Mouse (Mus musculus): ENCODE measurements around the gene Efcab14. TPM values are rescaled to one million over a fixed set of nuclear protein-coding genes. Genes with fewer than 3 reads are reported as not detected.
A peak's percentile ranks its signal among the peaks of the same experiment; 100 is the strongest.

Gene Efcab14
- polyA plus RNA-seq, 1 experiment from 2014 or later = 34.1 TPM

GRCm38 (mm10) chr4:115782026-115782805, 44.7 kb downstream of the Efcab14 start:
- 90% methylated on average over 5 of the region's 5 CpGs for WGBS
- H3K9ac ChIP-seq = no peak overlapping the region
- H3K4me3 ChIP-seq (replicated peaks) = no peak overlapping the region

GRCm38 (mm10) chr4:115784769-115785510, 47.4 kb downstream of the Efcab14 start, which contains the start of gene Atpaf1:
Gene Atpaf1 (plus strand): TSS chr4:115784812.
- Histone ChIP-seq H3K36me3 (replicated peaks) (peaks cover 12% of the 10 kb centered on the region), H3K4me1 (peaks cover 8% of the 10 kb centered on the region), H3K9ac (peak within 1 kb of the TSS; percentile 76), H3K4me3 (replicated peaks) (peak within 1 kb of the TSS; percentile 78), H3K27me3 (no peaks in the 10 kb centered on the region), H3K27ac (0 out of 2 replicates have a peak within 1 kb of the TSS, but pooled peaks have one; percentile 25), H3K4me2 (peak within 1 kb of the TSS; percentile 76), H3K9me3 (no peaks in the 10 kb centered on the region)
- WGBS = under 1% methylated on average over 55 of the region's 69 CpGs
- ATAC-seq (ENCODE audit: low FRiP score) = peak; percentile 94

More at GRCm38 (mm10) chr4:115782026-115782805, 44.7 kb downstream of the Efcab14 start:
- no peaks in the 10 kb centered on the region for H3K9me3 ChIP-seq
- ATAC-seq (ENCODE audit: low FRiP score) = no peak
- no peak overlapping the region for H3K27ac ChIP-seq
- no peaks in the 10 kb centered on the region for H3K27me3 ChIP-seq
- no peak overlapping the region for H3K4me2 ChIP-seq
- no peaks in the 10 kb centered on the region for H3K36me3 ChIP-seq (replicated peaks)
- peaks cover 8% of the 10 kb centered on the region for H3K4me1 ChIP-seq

- 62% methylated on average over 7 of the region's 7 CpGs for WGBS
- ATAC-seq (ENCODE audit: low FRiP score) = no peak
These were observed 48.0 kb downstream of the Efcab14 start for GRCm38 (mm10) chr4:115785511-115786034.

DNA sequence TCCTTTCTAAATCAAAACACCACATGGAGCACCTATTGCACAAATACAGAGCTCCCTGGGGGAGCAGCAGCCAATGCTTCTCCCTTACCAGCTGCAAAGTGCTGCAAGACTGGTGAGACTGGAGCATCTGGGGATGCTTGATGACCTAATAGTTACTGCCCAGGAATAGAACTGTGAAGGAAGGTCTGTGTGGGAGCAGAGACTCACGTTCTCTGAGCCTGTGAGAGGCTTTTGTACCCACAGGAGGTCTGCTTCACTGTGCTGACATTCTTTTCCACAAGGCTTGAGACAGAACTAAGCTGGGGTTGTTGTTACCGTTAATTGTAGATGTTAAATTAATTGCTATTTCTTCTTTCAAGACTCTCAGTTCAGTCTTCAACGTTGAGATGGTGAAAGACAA, 53.3 kb downstream of the Efcab14 start:
- peaks cover under 1% of the 10 kb centered on the region for H3K4me1 ChIP-seq
- no peak overlapping the region for H3K9ac ChIP-seq
- H3K4me2 ChIP-seq = no peak overlapping the region
- H3K27me3 ChIP-seq = no peaks in the 10 kb centered on the region
- no peaks in the 10 kb centered on the region for H3K9me3 ChIP-seq
- no peak for ATAC-seq (ENCODE audit: low FRiP score)
- H3K36me3 ChIP-seq (replicated peaks) = peaks cover 47% of the 10 kb centered on the region
- H3K4me3 ChIP-seq (replicated peaks) = no peak overlapping the region
- H3K27ac ChIP-seq = no peak overlapping the region
- 83% methylated on average over 3 of the region's 3 CpGs for whole genome bisulfite sequencing

More at GRCm38 (mm10) chr4:115785511-115786034, 48.0 kb downstream of the Efcab14 start:
- peak overlapping the region; percentile 78 for H3K4me3 ChIP-seq (replicated peaks)
- H3K4me1 ChIP-seq = peaks cover 8% of the 10 kb centered on the region
- H3K9ac ChIP-seq = peak overlapping the region; percentile 76
- no peaks in the 10 kb centered on the region for H3K9me3 ChIP-seq
- H3K27me3 ChIP-seq = no peaks in the 10 kb centered on the region
- H3K36me3 ChIP-seq (replicated peaks) = peaks cover 19% of the 10 kb centered on the region
- H3K27ac ChIP-seq = no peak overlapping the region
- H3K4me2 ChIP-seq = peak overlapping the region; percentile 76

- no peak overlapping the region for H3K4me3 ChIP-seq (replicated peaks)
- H3K9me3 ChIP-seq = no peaks in the 10 kb centered on the region
- no peak overlapping the region for H3K9ac ChIP-seq
- peaks cover 58% of the 10 kb centered on the region for H3K36me3 ChIP-seq (replicated peaks)
- H3K4me1 ChIP-seq = no peaks in the 10 kb centered on the region
- H3K27me3 ChIP-seq = no peaks in the 10 kb centered on the region
- no peak overlapping the region for H3K27ac ChIP-seq
- no peak overlapping the region for H3K4me2 ChIP-seq
- no peak for ATAC-seq (ENCODE audit: low FRiP score)
- WGBS = 88% methylated on average over 3 of the region's 3 CpGs
These were observed 57.8 kb downstream of the Efcab14 start for GRCm38 (mm10) chr4:115795360-115795759.

- WGBS = 83% methylated on average over 3 of the region's 3 CpGs
- H3K9ac ChIP-seq = no peak overlapping the region
- no peak overlapping the region for H3K4me2 ChIP-seq
- no peak overlapping the region for H3K27ac ChIP-seq
- H3K4me1 ChIP-seq = no peaks in the 10 kb centered on the region
- no peaks in the 10 kb centered on the region for H3K9me3 ChIP-seq
- no peak for ATAC-seq (ENCODE audit: low FRiP score)
- no peak overlapping the region for H3K4me3 ChIP-seq (replicated peaks)
- H3K27me3 ChIP-seq = no peaks in the 10 kb centered on the region
- H3K36me3 ChIP-seq (replicated peaks) = peaks cover 49% of the 10 kb centered on the region
These were observed 62.4 kb downstream of the Efcab14 start for GRCm38 (mm10) chr4:115799981-115800380.

- Histone ChIP-seq H3K9me3 (no peaks in the 10 kb centered on the region), H3K27ac (no peak overlapping the region), H3K4me1 (no peaks in the 10 kb centered on the region), H3K4me3 (replicated peaks) (no peak overlapping the region), H3K27me3 (no peaks in the 10 kb centered on the region), H3K36me3 (replicated peaks) (peaks cover 24% of the 10 kb centered on the region), H3K9ac (no peak overlapping the region), H3K4me2 (no peak overlapping the region)
- no peak for ATAC-seq (ENCODE audit: low FRiP score)
- WGBS = 85% methylated on average over 4 of the region's 4 CpGs
These were observed 74.8 kb downstream of the Efcab14 start for GRCm38 (mm10) chr4:115812326-115812725.

DNA sequence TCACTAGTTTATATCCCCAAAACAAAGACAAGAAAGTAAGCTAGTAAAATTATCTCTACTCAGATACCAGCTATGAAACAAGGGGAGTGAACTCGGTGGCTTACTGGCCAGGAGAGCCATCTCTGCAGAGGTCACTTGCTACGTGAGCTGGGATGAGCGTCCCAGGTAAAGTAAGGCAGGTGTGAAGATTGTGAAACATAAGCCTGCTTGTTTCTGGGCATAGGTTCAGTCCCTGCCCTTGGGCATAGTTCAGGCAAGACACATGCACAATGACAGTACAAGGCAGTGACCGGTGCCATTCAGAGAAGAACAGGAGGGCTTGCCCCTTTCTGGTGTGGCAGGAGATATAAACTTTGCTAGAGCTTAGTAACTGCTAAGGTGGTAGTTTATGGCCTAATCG, 78.1 kb downstream of the Efcab14 start:
- peaks cover 25% of the 10 kb centered on the region for H3K36me3 ChIP-seq (replicated peaks)
- H3K4me2 ChIP-seq = no peak overlapping the region
- no peaks in the 10 kb centered on the region for H3K9me3 ChIP-seq
- H3K4me3 ChIP-seq (replicated peaks) = no peak overlapping the region
- WGBS = 95% methylated on average over 5 of the region's 5 CpGs
- H3K27me3 ChIP-seq = no peaks in the 10 kb centered on the region
- no peak overlapping the region for H3K27ac ChIP-seq
- no peaks in the 10 kb centered on the region for H3K4me1 ChIP-seq
- no peak for ATAC-seq (ENCODE audit: low FRiP score)
- H3K9ac ChIP-seq = no peak overlapping the region

- WGBS = 85% methylated on average over 3 of the region's 3 CpGs
- Histone ChIP-seq H3K27ac (no peak overlapping the region), H3K4me3 (replicated peaks) (no peak overlapping the region)
These were observed 82.7 kb downstream of the Efcab14 start for GRCm38 (mm10) chr4:115820199-115820598.

GRCm38 (mm10) chr4:115820944-115821343, 83.4 kb downstream of the Efcab14 start:
- Histone ChIP-seq H3K36me3 (replicated peaks) (0 out of 2 replicates have a peak, but pooled peaks cover 7% of the 10 kb centered on the region), H3K9ac (no peak overlapping the region), H3K9me3 (no peaks in the 10 kb centered on the region), H3K27me3 (no peaks in the 10 kb centered on the region), H3K4me1 (no peaks in the 10 kb centered on the region), H3K27ac (no peak overlapping the region), H3K4me2 (no peak overlapping the region), H3K4me3 (replicated peaks) (no peak overlapping the region)
- ATAC-seq (ENCODE audit: low FRiP score) = no peak
- 74% methylated on average over 3 of the region's 3 CpGs for WGBS

More at GRCm38 (mm10) chr4:115820199-115820598, 82.7 kb downstream of the Efcab14 start:
- Histone ChIP-seq H3K27me3 (no peaks in the 10 kb centered on the region), H3K4me2 (no peak overlapping the region), H3K36me3 (replicated peaks) (peaks cover 10% of the 10 kb centered on the region; the same call in 1 of the 2 replicates), H3K4me1 (no peaks in the 10 kb centered on the region), H3K9me3 (no peaks in the 10 kb centered on the region), H3K9ac (no peak overlapping the region)
- no peak for ATAC-seq (ENCODE audit: low FRiP score)

GRCm38 (mm10) chr4:115821431-115821830, 83.9 kb downstream of the Efcab14 start:
- Histone ChIP-seq H3K27me3 (0 out of 2 replicates have a peak, but pooled peaks cover 2% of the 10 kb centered on the region), H3K36me3 (replicated peaks) (0 out of 2 replicates have a peak, but pooled peaks cover 7% of the 10 kb centered on the region), H3K27ac (no peak overlapping the region), H3K4me3 (replicated peaks) (no peak overlapping the region), H3K4me2 (no peak overlapping the region), H3K9me3 (no peaks in the 10 kb centered on the region), H3K9ac (no peak overlapping the region), H3K4me1 (no peaks in the 10 kb centered on the region)
- no peak for ATAC-seq (ENCODE audit: low FRiP score)

DNA sequence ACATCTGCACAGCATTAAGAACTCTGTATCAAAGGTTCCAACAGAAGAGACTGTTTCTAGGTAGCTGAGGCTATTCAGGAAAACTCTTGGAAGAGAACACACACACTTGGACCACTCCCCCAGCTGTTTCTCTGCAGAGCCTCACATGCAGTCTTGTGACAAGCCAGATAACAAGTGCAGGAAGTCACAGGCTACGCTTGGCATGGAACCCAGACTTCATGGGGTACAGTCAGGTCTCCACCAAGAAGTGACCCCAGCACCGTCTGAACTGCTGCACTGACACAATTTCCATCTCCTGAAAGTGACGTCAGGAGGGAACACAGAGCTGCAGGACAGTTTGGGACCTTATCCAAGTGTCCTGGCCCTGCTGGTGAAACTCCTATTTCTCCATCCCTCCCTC, 84.4 kb downstream of the Efcab14 start:
- 80% methylated on average over 3 of the region's 3 CpGs for WGBS
- no peaks in the 10 kb centered on the region for H3K4me1 ChIP-seq
- H3K4me2 ChIP-seq = no peak overlapping the region
- no peak overlapping the region for H3K27ac ChIP-seq
- 0 out of 2 replicates have a peak, but pooled peaks cover 7% of the 10 kb centered on the region for H3K36me3 ChIP-seq (replicated peaks)
- ATAC-seq (ENCODE audit: low FRiP score) = no peak
- no peak overlapping the region for H3K4me3 ChIP-seq (replicated peaks)
- peaks cover 7% of the 10 kb centered on the region for H3K27me3 ChIP-seq
- H3K9ac ChIP-seq = no peak overlapping the region
- no peaks in the 10 kb centered on the region for H3K9me3 ChIP-seq

Measured in forebrain, embryonic 12.5 days (tissue).